Mouse (Mus musculus): ENCODE results near the gene Gucy2c. TPM values are rescaled to one million over a fixed set of nuclear protein-coding genes. Genes with fewer than 3 reads are reported as not detected.

The Gucy2c gene
- polyA plus RNA-seq, 1 experiment from 2014 or later = 0.17 TPM

- Histone ChIP-seq H3K4me2 (no peak overlapping the region), H3K27me3 (no peaks in the 10 kb centered on the region), H3K4me3 (replicated peaks) (no peak overlapping the region), H3K9ac (no peak overlapping the region), H3K36me3 (replicated peaks) (no peaks in the 10 kb centered on the region), H3K9me3 (no peaks in the 10 kb centered on the region), H3K27ac (no peak overlapping the region), H3K4me1 (no peaks in the 10 kb centered on the region)
- no peak for ATAC-seq (ENCODE audit: low FRiP score)
- 92% methylated on average over 10 of the region's 11 CpGs for WGBS
Observed at GRCm38 (mm10) chr6:136715881-136716431, 65.6 kb downstream of the Gucy2c start.

- Histone ChIP-seq H3K9ac (no peak overlapping the region), H3K4me3 (replicated peaks) (no peak overlapping the region), H3K4me1 (no peaks in the 10 kb centered on the region), H3K36me3 (replicated peaks) (no peaks in the 10 kb centered on the region), H3K27ac (no peak overlapping the region), H3K27me3 (no peaks in the 10 kb centered on the region), H3K9me3 (no peaks in the 10 kb centered on the region), H3K4me2 (no peak overlapping the region)
- WGBS = 81% methylated on average over 3 of the region's 3 CpGs
- ATAC-seq (ENCODE audit: low FRiP score) = no peak
Observed at GRCm38 (mm10) chr6:136714097-136714496, 67.5 kb downstream of the Gucy2c start.

- Histone ChIP-seq H3K9ac (no peak overlapping the region), H3K36me3 (replicated peaks) (no peaks in the 10 kb centered on the region), H3K4me2 (no peak overlapping the region), H3K4me1 (no peaks in the 10 kb centered on the region), H3K27ac (no peak overlapping the region), H3K4me3 (replicated peaks) (no peak overlapping the region), H3K27me3 (no peaks in the 10 kb centered on the region), H3K9me3 (no peaks in the 10 kb centered on the region)
- WGBS = 89% methylated on average over 5 of the region's 5 CpGs
- no peak for ATAC-seq (ENCODE audit: low FRiP score)
Observed at GRCm38 (mm10) chr6:136710408-136710807, 71.2 kb downstream of the Gucy2c start.

- Histone ChIP-seq H3K4me1 (no peaks in the 10 kb centered on the region), H3K4me3 (replicated peaks) (no peak overlapping the region), H3K4me2 (no peak overlapping the region), H3K9me3 (no peaks in the 10 kb centered on the region), H3K36me3 (replicated peaks) (no peaks in the 10 kb centered on the region), H3K27ac (no peak overlapping the region), H3K9ac (no peak overlapping the region), H3K27me3 (no peaks in the 10 kb centered on the region)
- ATAC-seq (ENCODE audit: low FRiP score) = no peak
- WGBS = 93% methylated on average over 6 of the region's 6 CpGs
Observed at GRCm38 (mm10) chr6:136708597-136708996, 73.0 kb downstream of the Gucy2c start.

- no peaks in the 10 kb centered on the region for H3K9me3 ChIP-seq
- no peaks in the 10 kb centered on the region for H3K4me1 ChIP-seq
- no peak overlapping the region for H3K9ac ChIP-seq
- ATAC-seq (ENCODE audit: low FRiP score) = no peak
- no peaks in the 10 kb centered on the region for H3K36me3 ChIP-seq (replicated peaks)
- H3K4me3 ChIP-seq (replicated peaks) = no peak overlapping the region
- 93% methylated on average over 3 of the region's 3 CpGs for WGBS
- H3K27me3 ChIP-seq = no peaks in the 10 kb centered on the region
- no peak overlapping the region for H3K27ac ChIP-seq
- no peak overlapping the region for H3K4me2 ChIP-seq
Observed at GRCm38 (mm10) chr6:136701878-136702277, 79.7 kb downstream of the Gucy2c start.

- H3K27me3 ChIP-seq = no peaks in the 10 kb centered on the region
- no peak overlapping the region for H3K4me3 ChIP-seq (replicated peaks)
- WGBS = 92% methylated on average over 5 of the region's 5 CpGs
- H3K9me3 ChIP-seq = no peaks in the 10 kb centered on the region
- ATAC-seq (ENCODE audit: low FRiP score) = no peak
- H3K27ac ChIP-seq = no peak overlapping the region
- H3K4me2 ChIP-seq = no peak overlapping the region
- H3K4me1 ChIP-seq = no peaks in the 10 kb centered on the region
- H3K36me3 ChIP-seq (replicated peaks) = no peaks in the 10 kb centered on the region
- no peak overlapping the region for H3K9ac ChIP-seq
Observed at GRCm38 (mm10) chr6:136701185-136701584, 80.4 kb downstream of the Gucy2c start.

GRCm38 (mm10) chr6:136691314-136691713 lies 90.3 kb downstream of the Gucy2c start:
- ATAC-seq (ENCODE audit: low FRiP score) = no peak
- Histone ChIP-seq H3K36me3 (replicated peaks) (no peaks in the 10 kb centered on the region), H3K9me3 (0 out of 2 replicates have a peak, but pooled peaks cover 3% of the 10 kb centered on the region), H3K27me3 (no peaks in the 10 kb centered on the region), H3K9ac (no peak overlapping the region), H3K4me2 (no peak overlapping the region), H3K4me1 (no peaks in the 10 kb centered on the region), H3K27ac (no peak overlapping the region), H3K4me3 (replicated peaks) (no peak overlapping the region)
- 91% methylated on average over 6 of the region's 6 CpGs for WGBS

- Histone ChIP-seq H3K4me1 (no peaks in the 10 kb centered on the region), H3K9ac (no peak overlapping the region), H3K4me2 (no peak overlapping the region), H3K9me3 (0 out of 2 replicates have a peak, but pooled peaks cover 3% of the 10 kb centered on the region), H3K4me3 (replicated peaks) (no peak overlapping the region), H3K36me3 (replicated peaks) (no peaks in the 10 kb centered on the region), H3K27me3 (no peaks in the 10 kb centered on the region), H3K27ac (no peak overlapping the region)
- no peak for ATAC-seq (ENCODE audit: low FRiP score)
- WGBS = 82% methylated on average over 5 of the region's 5 CpGs
Observed at GRCm38 (mm10) chr6:136690527-136690926, 91.0 kb downstream of the Gucy2c start.

- Histone ChIP-seq H3K4me1 (no peaks in the 10 kb centered on the region), H3K27ac (no peak overlapping the region), H3K4me2 (no peak overlapping the region), H3K9ac (no peak overlapping the region), H3K27me3 (no peaks in the 10 kb centered on the region), H3K36me3 (replicated peaks) (no peaks in the 10 kb centered on the region), H3K9me3 (0 out of 2 replicates have a peak, but pooled peaks cover 3% of the 10 kb centered on the region), H3K4me3 (replicated peaks) (no peak overlapping the region)
- 80% methylated on average over 15 of the region's 15 CpGs for WGBS
- ATAC-seq (ENCODE audit: low FRiP score) = no peak
Observed at GRCm38 (mm10) chr6:136689790-136690413, 91.7 kb downstream of the Gucy2c start.

GRCm38 (mm10) chr6:136685433-136685832 lies 96.1 kb downstream of the Gucy2c start:
- 82% methylated on average over 5 of the region's 5 CpGs for WGBS

GRCm38 (mm10) chr6:136683410-136684334 lies 97.9 kb downstream of the Gucy2c start:
- 84% methylated on average over 11 of the region's 11 CpGs for WGBS
- no peaks in the 10 kb centered on the region for H3K27me3 ChIP-seq

More at GRCm38 (mm10) chr6:136685433-136685832, 96.1 kb downstream of the Gucy2c start:
- Histone ChIP-seq H3K27me3 (no peaks in the 10 kb centered on the region), H3K4me1 (no peaks in the 10 kb centered on the region), H3K36me3 (replicated peaks) (no peaks in the 10 kb centered on the region), H3K4me3 (replicated peaks) (no peak overlapping the region), H3K27ac (no peak overlapping the region), H3K9ac (no peak overlapping the region), H3K4me2 (no peak overlapping the region), H3K9me3 (no peaks in the 10 kb centered on the region)
- no peak for ATAC-seq (ENCODE audit: low FRiP score)

GRCm38 (mm10) chr6:136679381-136679780 lies 102.2 kb downstream of the Gucy2c start:
- Histone ChIP-seq H3K9ac (no peak overlapping the region), H3K27me3 (no peaks in the 10 kb centered on the region), H3K9me3 (no peaks in the 10 kb centered on the region), H3K4me1 (no peaks in the 10 kb centered on the region), H3K4me2 (no peak overlapping the region), H3K4me3 (replicated peaks) (no peak overlapping the region), H3K27ac (no peak overlapping the region), H3K36me3 (replicated peaks) (no peaks in the 10 kb centered on the region)
- no peak for ATAC-seq (ENCODE audit: low FRiP score)
- 31% methylated on average over 2 of the region's 2 CpGs for WGBS

More at GRCm38 (mm10) chr6:136683410-136684334, 97.9 kb downstream of the Gucy2c start:
- no peak overlapping the region for H3K4me3 ChIP-seq (replicated peaks)
- H3K27ac ChIP-seq = no peak overlapping the region
- no peak overlapping the region for H3K9ac ChIP-seq
- ATAC-seq (ENCODE audit: low FRiP score) = no peak
- H3K9me3 ChIP-seq = no peaks in the 10 kb centered on the region
- no peaks in the 10 kb centered on the region for H3K36me3 ChIP-seq (replicated peaks)
- no peaks in the 10 kb centered on the region for H3K4me1 ChIP-seq
- no peak overlapping the region for H3K4me2 ChIP-seq

All from forebrain, embryonic 12.5 days (tissue).